Mouse (Mus musculus) granulocyte monocyte progenitor cell, adult 5-6 weeks (primary cell): ENCODE data around the gene Rcc1l. TPM values are rescaled to one million over a fixed set of nuclear protein-coding genes. Genes with fewer than 3 reads are reported as not detected.
A peak's percentile ranks its signal among the peaks of the same experiment; 100 is the strongest.

Experiments
- ATAC-seq: replicated peaks from 2 replicates; pipeline ENCODE4 v1.8.0; 2016; ENCODE audit warnings: mild to moderate bottlenecking, moderate TSS enrichment, inconsistent platforms; ENCODE audit not compliant: poor library complexity, severe bottlenecking
- total RNA-seq, 2 experiments: library from RNA; stranded (forward) in 1 of 2; stranded (reverse) in 1 of 2; fragments of 200-712, 200-1000 nt in 1 of 2; fragments of >200 nt in 1 of 2; fragmentation: Nextera tagmentation in 1 of 2; gene quantifications; 2 replicates each; pipeline ENCODE4 v1.2.3; 2014 to 2017

Rcc1l gene
- total RNA-seq (2014; fragmentation: Nextera tagmentation) = 22.9 and 25.7 TPM in 2 replicates
- total RNA-seq (2017) = 8.7 and 9.7 TPM in 2 replicates

DNA sequence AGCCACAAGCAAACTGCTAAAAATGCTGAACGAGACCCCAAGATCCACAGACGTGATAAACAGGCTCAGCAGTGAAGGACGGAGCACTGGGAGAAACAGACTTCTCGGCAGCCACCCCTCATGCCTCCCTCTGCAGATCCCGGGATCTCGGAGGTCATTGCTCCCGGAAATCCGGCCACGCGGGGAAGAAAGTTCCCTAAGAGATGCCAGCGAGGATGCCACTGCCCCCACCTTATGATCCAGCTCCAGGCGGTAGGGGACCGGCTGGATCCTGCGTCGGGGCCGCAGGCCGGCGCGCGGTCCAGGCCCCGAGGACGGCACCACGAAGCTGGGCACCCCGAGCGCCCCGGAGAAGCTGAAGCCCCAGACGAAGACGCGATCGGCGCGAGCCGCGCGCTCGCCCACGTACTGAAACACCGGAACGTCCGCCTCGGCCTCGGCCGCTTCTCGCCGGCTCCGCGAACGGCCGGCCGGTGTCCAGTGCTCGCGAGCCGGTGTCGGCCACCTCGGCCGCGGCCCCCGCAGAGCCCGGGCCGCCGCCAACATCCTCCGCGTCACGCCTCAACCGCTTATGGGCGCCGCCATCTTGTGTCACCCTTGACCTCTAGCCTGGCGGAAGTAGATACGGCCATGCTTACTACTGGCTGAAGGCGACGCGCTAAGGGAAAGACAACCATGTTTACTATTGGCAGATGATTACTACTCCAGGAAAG is at the start of gene Rcc1l:
TSS of gene Rcc1l (minus strand) at position 606 of the 713 bp plus-strand sequence.
- peak; percentile 85 for ATAC-seq

DNA sequence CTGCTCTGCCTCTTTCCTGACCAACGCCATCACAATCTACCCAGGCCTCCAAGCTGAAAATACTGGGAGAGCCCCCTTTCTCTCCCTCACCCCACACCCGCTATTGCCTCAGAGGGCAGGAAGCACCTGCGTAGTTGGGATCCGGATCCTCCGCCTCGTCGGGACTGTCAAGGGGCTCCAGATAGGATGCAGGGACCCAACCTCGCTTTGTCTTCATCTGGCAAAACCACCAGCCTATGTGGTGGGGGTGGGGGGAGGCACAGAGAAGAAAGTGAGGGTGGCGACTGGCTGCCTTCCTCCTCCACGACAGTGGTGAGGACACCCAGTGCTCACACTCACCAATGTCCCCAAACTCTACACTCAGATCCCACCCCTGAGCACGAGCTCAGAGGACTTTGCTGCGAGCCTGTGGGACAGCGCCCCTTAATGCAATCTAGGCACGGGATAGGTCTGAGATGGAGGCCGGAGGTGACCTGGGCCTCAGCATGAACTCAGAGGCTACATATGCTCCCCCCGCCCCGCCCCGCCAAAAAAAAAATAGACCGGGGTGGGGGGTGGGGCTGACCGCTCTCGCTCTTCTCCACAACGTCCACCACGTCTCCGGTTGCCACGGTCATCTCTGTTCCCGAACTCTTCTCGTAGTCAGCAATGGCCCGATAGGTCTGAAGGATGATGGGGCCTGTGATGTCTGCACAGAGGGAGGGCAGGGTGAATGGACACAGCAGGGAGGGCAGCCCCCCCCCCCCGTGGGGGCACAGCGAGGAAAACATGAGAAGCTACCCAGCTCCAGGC is 48.7 kb upstream of the Rcc1l start:
- peak; percentile 38 for ATAC-seq

DNA sequence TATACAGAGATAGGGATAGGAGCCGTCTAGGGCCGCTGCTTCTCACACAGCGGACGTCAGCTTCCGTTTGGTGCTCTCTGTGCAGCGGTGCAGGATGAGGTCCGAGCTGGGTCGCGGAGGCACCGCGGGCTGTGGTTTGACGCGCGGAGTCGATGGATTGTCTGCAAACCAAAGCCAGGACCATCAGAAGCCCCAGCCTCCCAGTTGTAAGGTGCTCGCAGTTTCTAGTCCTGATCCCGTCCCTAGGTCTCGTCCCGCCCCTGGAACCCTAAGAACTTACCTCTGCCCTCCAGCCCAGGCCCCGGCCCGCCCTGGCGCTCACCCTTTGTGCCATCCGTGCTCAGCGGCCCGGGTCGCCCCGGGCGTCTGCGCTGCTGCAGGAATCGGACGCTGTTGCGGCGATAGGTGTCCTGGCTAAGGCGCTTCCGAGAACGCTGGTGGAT is 45.2 kb upstream of the Rcc1l start:
- no peak for ATAC-seq

DNA sequence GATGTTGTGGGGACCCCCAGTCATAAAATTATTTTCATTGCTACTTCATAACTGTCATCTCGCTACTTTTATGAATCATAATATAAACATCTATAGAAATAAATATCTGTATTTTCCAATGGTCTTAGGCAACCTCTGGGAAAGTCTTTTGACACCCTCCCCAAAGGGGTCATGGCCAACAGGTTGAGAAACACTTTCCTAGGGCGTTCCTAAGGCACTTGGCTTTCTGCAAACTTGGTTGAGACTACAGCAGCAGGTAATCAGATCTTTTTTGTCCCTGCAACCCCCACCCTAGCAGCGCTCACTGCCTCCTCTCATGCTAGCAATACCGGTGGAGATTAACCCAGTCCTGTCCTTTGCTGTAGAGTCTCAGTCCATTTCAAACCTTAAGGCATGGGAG is 44.7 kb upstream of the Rcc1l start:
- ATAC-seq = no peak

DNA sequence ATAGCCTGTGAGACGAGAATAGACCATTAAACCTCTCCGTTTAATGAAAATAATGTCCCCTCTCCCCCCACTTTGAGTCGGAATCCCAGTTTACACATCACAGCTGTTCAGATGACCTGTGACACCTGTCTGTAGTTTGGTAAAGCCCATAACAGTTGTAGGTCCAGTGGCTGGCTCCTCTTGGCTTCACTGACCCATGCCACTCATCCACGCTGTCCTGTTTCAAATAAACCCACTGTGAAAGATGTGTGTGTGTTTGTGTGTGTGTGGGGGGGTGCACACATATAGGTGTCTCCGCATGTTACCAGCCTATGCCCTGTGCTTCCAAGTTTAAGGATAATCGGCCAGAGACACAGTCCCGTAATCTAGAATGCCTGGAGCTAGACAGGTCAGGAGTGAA is 41.3 kb upstream of the Rcc1l start:
- no peak for ATAC-seq

DNA sequence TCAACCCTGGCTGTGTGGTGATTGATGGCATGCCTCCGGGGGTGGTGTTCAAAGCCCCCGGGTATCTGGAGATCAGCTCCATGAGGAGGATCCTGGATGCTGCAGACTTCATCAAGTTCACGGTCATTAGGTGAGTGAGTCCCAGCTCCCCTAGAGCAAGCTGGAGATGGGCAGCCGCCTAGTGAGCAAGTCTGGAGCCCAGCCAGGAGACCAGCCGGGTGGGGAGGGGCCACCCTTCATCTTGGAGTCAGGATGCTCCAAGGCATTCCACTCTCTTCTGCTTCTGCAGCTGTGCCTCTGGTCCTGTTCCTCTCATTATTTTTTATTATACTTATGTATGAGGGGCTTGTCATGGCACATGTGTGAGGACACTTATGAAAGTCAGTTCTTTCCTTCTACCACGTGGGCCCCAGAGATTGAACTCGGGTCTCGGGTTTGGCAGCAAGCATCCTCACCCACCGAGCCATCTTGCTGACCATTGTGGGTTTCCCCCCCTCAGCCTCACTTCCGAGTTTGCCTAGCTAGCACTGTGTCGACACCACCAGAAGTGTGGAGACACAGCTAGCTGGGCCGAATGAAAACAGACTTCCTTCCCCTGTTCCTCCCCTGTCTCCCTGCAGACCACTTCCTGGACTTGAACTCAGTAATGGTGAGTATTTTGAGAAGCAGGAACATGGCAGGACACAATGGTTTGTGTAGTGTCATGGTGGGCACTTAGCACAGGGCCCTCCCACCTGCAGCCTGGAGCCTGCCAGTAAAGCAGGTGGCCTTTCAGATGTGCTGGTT is 37.6 kb upstream of the Rcc1l start:
- ATAC-seq = peak; percentile 88

DNA sequence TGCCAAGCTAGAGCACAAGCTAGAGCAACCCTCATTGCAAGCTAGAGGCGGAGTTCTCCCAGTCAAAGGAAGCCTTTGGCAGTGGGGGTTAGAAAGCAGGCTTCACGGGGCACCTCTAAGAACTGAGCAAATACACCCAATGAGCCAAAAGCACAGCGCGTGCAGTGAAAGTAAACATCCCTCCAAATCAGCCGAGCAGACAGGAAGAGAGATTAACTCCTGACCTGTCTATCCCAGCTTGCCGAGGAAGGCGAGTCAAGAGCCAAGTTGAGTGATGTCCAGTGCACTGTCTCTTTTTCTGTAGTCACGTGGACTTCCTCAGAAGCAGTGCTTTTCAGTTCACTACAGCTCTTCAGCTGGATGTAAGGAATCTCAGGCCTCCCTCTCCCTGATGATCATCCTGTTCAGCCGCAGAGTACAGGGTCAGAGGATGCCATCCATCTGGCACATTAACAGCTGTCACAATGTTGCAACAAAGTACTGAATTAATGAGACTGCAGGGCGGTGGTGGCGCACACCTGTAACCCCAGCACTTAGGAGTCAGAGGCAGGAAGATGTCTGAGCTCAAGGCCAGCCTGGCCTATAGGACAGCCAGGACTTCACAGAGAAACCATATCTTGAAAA is 33.5 kb upstream of the Rcc1l start:
- no peak for ATAC-seq

DNA sequence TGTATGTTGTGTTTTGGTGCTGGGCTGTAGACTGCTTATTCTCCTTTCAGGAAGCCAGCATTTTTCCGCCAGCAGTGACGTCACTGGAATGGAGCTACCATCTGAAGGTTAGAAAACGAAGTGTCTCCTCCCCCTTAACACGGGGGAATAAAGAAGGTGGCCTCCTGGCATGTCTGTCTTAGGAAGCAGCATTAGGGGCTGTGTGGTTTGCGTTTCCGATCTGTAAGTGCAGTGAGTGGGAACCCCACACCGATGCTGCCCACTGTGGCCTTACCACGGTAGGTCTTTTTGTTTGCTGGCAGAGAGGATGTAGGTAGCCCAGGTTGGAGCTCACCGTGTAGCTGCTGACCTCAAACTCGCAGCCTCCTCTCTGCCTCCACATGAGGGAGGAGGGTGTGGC is 30.1 kb upstream of the Rcc1l start:
- 0 out of 2 replicates have a peak, but pooled peaks have one; percentile 15 for ATAC-seq

DNA sequence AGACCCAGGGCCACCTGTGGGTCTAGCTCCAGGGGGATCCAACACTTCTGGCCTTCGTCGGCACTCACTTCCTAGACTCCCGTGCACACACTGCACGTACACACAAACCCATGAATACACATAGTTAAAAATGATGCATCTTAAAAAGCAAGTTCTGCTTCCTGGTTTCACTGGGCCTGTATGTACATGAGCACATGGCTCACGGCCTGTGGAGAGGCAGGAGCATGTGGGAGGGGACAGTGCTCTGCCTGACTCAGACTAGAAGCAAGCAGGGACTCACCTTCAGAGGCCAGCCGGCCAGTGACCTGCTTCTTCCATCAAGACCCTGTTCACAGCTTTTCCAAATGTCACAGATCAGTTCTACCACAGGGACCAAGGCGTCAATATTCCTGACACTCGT is 17.1 kb upstream of the Rcc1l start:
- peak; percentile 64 for ATAC-seq

DNA sequence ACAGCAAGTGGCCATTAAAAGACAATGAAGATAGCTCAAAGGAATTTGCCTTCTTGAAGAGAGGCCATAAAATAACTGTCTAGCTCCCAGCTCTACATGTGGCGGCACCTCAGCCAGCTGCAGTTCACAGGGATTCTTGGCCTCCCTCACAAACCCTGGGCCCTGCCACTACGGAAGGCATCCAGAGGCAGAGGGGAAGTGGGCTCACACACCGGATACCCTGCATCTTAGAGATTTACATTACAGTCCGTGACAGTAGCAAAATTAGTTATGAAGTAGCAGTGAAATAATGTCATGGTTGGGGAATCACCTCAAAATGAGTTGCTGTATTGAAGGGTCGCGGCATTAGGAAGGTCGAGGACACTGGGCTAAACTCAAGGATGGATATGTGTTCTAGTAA is 12.0 kb upstream of the Rcc1l start:
- ATAC-seq = peak; percentile 42

DNA sequence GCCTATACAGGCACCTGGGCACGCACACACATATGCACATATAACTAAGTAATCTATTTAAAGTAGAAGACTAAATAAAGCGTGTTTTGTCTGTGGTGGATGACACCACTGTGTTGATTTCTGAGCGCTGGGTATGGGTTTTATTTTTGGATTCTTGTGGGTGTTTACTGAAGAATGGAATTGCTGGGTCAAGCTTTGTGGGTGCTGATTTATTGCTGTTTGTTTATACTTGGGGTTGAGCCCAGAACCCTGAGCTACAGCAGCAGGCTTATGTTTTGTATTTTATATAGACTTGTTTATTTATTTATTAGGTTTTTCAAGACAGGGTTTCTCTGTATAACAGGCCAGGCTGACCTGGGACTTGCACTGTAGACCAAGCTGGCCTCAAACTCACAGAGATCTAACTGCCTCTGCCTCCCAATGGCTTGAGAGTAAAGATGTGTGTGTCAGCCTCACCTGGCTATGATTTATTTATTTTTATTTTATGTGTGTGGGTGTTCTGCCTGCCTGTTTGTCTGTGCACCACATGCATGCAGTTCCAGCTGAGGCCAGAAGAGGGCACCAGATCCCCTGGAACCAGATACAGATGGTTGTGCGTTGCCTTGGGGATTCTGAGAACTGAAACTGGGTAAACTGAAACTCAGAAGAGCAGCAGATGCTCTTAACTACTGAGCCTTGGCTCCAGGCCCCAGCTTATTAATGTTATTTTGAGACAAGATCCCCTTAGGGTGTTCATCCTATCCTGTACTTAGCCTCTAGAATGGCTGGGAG is 10.6 kb upstream of the Rcc1l start:
- ATAC-seq = peak; percentile 48

DNA sequence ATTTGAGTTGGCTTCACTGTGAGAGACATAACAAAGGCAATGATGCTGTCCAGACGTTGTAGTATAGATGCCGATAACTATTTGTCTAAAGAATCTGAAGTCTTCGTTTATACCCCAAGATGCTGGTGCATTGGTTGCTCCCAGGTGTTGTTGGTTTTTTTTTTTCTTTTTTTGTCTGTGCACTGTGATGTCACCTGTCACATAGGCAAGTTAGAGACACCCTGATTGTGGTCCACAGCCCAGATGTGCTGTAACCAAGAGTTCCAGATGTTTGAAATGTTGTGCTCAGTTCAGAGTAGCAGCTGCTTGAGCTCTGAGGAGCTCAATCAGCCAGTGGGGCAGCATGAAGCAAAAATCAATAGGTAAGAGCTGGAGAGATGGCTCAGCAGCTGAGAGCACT is 9.5 kb upstream of the Rcc1l start:
- ATAC-seq = no peak

DNA sequence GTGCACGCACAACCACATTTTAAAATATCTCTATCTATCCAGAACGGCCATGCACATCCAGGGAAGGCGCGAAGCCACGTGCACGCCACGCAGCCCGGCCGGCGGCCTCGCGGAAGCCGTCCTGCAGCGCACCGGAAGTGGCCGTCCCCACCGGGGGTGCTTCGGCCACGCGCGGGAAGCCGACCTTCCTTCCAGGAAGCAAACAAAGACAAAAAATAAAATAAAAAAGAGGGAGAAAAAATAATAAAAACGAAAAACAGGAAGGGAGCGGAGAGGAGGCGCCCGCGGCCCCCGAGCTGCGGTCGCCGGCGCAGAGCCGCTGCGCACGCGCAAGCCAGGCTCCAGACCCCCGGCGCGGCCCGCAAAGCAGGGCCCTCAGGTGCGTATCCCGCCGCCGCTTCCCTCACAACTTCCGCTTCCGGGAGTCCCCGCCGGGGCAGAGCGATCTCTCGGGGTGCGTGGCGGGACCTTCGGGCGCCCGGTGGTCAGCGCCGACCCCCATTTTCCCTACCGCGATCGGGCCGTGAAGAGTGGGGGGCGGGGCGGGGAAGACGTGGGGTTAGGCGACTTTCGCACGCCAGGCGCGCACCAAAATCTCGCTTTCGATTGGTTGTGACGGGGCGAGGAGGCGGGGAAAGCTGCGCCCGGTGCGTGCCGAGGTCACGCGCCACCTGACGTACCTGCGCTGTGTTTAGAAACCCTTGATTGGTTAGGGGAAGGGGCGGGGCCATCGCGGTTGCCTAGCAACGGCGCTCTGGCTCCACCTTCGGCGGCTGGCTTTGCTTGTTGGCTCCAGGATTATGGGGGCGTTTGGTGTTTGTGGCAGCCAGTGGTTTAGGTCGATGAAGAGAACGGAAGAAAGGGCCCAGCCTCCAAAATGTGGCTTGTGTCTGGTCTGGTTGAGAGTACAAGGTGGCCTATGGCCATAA is 7.6 kb upstream of the Rcc1l start, which contains the start of gene Gtf2ird2:
TSS of gene Gtf2ird2 (plus strand) at position 140 of the 929 bp plus-strand sequence.
- peak; percentile 87 for ATAC-seq

DNA sequence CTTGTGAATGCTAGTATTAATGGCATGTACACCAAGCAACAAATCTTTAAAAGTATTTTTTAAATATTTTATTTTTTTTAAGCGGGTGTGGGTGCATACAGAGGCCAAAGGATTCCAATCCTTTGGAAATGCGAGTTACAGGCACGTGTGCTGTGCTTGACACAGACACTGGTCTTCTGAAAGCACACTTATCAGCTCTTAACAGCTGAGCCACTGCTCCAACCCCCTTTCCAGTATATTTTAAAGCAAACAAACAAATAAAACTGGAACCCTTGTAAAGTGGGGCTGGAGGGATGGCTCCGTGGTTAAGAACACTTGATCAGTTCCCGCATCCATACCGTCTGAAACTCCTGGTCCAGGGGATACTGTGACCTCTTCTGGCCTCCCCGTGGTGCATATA is 6.6 kb upstream of the Rcc1l start:
- no peak for ATAC-seq

DNA sequence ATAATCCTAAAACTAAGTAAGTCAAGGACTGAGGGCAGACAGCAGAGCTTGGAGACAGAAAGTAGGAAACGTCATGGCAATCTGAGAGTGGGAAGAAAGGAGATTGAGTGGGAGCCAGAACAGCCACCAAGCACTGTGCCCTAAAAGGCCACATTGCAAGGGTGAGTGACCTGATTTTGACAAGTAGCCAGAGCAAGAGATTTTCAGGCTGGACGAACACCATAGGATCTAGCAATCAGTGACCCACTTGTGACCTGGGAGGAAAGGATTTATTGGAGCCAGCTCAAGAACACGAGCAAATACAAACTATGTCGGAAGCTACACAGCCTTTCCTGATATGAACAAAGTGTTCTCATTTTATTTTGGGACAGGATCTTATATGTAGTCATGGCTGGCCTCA is 6.2 kb upstream of the Rcc1l start:
- ATAC-seq = no peak

DNA sequence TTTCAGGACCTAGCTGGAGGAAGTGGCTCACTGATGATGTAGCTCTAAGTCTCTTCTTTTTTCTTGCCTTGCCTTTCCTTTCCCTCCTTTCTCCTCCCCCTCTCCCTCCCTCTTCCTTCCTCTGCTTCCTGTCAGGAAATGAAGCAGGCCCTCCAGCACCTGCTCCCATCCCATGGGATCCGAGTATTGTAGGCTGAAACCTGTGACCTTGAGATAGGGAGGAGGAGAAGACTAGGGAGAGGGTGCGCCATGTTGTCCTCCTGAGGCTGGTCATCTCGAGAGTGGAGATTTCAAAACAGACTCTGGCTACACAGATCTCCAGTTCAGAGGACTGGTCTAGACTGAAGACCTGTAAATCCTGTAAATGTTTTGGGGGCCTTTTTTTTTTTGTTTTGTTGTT is 5.6 kb upstream of the Rcc1l start:
- no peak for ATAC-seq

DNA sequence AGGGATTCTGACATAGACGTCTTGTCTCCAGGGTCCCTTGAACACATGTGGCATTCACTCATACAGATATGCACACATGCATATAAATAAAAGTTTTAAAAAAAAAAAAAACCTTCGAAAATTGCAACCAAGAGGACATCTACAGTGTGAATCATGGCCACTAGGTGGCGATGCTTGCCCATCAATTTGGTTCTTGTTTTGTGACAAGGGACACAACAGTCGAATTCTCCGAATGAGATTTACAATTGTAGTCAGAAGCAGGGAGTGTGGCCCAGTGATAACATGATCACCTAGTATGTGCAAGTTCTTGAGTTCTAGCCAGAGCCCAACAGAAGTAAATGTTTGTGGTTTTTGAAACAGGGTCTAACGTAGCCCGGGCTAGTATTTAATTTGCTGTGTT is 3.3 kb upstream of the Rcc1l start:
- ATAC-seq = peak; percentile 16; the same call in 1 of the 2 replicates

DNA sequence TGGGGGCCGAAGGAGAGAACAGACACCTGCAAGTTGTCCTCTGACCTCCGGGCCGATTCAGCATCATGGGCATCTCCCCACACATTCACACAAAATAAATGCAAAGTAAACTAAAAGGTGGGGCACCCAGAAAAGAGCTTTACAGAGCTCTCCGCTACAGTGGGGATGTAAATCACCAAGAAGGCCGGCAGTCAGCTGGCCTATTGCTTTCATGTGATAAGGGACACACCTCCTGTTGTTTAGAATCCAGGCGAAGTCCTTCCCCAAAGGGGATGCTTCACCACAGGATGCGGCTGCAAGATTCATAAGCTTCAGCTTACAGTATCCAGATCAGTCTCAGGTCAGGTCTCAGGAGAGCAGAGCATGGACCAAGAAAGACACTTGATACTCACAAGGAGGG is 2.0 kb upstream of the Rcc1l start:
- ATAC-seq = no peak

DNA sequence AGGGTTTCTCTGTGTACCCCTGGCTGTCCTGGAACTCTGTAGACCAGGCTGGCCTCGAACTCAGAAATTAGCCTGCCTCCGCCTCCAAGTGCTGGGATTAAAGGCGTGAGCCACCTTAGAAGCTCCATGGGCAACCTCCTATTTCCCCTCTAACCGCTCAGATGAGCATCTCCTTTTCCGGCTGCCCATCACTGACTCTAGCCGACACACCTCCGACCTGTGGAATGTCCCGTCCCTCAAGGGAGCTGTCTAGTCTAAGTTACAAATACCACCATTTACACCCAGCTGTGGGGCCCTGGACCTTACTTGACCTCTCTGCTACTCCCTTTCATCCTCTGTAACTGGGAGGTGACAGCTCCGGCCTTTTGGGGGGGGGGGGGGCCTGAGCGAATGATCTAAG is 878 bp downstream of the Rcc1l start:
- ATAC-seq = no peak
